Mouse (Mus musculus) heart, adult 2 months (tissue): ENCODE measurements around the gene Gpx7.

ENCODE experiments used
- CTCF ChIP-seq: fragments of 200-600 bp; IDR thresholded peaks from 2 replicates; pipeline ENCODE4 v1.8.1; 2022; ENCODE audit warnings: antibody characterized with exemption, mild to moderate bottlenecking, moderate library complexity
- EP300 ChIP-seq: fragments of 200-500 bp; IDR thresholded peaks from 2 replicates; pipeline ENCODE4 v1.6.1; 2011; ENCODE audit warnings: low read depth, low read length, control low read depth; ENCODE audit not compliant: insufficient read depth
- POLR2A ChIP-seq: fragments of 200-500 bp; IDR thresholded peaks from 2 replicates; pipeline ENCODE4 v1.6.1; 2011; ENCODE audit warnings: mild to moderate bottlenecking, low read depth, low read length, control low read depth; ENCODE audit not compliant: insufficient read depth

- no peak for TF ChIP-seq POLR2A
- no peak for TF ChIP-seq EP300
- TF ChIP-seq CTCF: no peak
Measured at GRCm38 (mm10) chr4:108448091-108448490, 41.3 kb upstream of the Gpx7 start.
